Mouse (Mus musculus): ENCODE data around the gene Rnf150. TPM values are rescaled to one million over a fixed set of nuclear protein-coding genes. Genes with fewer than 3 reads are reported as not detected.
"Not testable (repeated sequence)": the region's sequence is repeated elsewhere in the genome, so short reads cannot be mapped to it uniquely, and the experiment has no call there.

The Rnf150 gene
- total RNA-seq, 2 experiments from 2014 or later = 4.6 TPM; not detected in 1

DNA sequence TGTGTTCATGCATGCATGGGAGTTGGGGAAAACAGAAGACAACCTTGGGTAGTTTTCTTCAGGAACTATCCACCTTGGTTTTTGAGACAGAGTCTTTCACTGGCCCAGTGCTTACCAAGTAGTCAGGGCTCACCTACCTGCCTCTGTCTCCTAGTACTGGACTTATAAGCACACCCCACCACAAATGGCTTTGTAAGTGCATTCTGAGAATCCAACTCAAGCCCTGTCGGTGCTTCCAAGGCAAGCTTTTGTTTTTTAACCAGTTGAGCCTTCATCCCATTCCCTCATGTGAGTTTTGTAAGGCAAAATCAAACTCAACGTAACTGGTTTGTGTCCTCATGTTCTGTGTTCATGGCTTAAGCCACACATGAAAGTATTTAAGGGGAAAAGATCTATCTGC lies 196.9 kb downstream of the Rnf150 start:
- ATAC-seq (replicated peaks; ENCODE audit: low FRiP score, poor library complexity, severe bottlenecking) = no peak

- ATAC-seq (replicated peaks; ENCODE audit: low FRiP score, poor library complexity, severe bottlenecking) = no peak
These were observed 198.1 kb downstream of the Rnf150 start for GRCm38 (mm10) chr8:83061257-83061656.

DNA sequence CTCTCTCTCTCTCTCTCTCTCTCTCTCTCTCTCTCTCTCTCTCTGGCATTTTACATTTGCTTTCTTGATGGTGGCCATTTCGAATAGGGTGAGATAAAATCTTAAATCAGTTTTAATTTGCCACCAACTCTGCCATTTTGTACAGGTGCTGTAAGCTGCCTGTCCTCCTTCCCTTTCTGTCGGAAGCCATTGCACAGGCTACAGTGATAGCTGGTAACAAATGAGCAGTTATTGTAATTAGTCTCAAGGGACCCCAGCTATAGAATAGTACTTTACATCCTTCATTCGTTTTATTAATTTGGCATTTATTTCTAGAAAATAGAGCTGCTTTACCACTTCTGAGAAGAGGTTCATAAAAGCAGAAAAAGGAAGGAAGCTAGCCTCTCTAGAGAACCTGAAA lies 198.7 kb downstream of the Rnf150 start:
- ATAC-seq (replicated peaks; ENCODE audit: low FRiP score, poor library complexity, severe bottlenecking) = no peak

DNA sequence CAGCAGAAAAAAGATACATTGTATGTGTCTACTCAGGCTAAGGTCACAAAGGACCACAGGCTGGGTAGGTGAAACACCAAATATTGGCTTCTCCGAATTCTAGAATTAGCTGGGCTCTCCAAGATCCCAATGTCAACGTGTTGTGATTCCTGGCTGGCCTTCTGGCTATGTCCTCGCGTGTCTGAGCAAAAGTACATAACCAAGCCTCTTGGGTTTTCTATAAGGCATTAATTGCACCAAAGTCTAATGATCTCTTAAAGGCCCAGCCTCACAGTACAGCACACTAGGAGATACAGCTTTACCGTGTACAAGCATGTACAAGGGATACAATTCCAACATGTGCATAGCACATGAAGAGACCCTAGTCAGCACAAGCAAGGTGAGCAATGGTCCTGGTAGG lies 199.1 kb downstream of the Rnf150 start:
- ATAC-seq (replicated peaks; ENCODE audit: low FRiP score, poor library complexity, severe bottlenecking) = no peak

- ATAC-seq (replicated peaks; ENCODE audit: low FRiP score, poor library complexity, severe bottlenecking) = no peak
These were observed 200.9 kb downstream of the Rnf150 start for GRCm38 (mm10) chr8:83064096-83064495.

- no peak for ATAC-seq (replicated peaks; ENCODE audit: low FRiP score, poor library complexity, severe bottlenecking)
These were observed 202.9 kb downstream of the Rnf150 start for GRCm38 (mm10) chr8:83066076-83066475.

GRCm38 (mm10) chr8:83066846-83067245 lies 203.7 kb downstream of the Rnf150 start:
- no peak for ATAC-seq (replicated peaks; ENCODE audit: low FRiP score, poor library complexity, severe bottlenecking)

DNA sequence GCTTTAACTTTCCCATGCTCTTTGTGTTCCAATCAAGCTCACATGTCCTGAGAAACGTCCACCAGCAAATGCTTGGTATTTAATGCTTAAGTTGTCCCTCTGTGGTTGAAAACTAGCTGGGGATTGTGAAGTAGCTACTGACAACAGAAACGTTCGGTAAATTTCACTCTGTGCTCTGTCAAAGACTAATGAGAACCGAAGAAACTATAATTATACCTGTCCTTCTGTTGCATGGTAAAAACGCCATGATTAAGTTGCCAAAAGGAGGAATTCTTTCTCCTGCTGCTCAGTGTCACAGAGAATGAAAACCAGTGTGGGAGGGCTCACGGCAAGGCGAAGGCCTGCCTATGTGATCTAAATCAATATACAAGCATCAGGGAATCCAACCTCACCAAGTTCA lies 204.8 kb downstream of the Rnf150 start:
- ATAC-seq (replicated peaks; ENCODE audit: low FRiP score, poor library complexity, severe bottlenecking) = no peak

DNA sequence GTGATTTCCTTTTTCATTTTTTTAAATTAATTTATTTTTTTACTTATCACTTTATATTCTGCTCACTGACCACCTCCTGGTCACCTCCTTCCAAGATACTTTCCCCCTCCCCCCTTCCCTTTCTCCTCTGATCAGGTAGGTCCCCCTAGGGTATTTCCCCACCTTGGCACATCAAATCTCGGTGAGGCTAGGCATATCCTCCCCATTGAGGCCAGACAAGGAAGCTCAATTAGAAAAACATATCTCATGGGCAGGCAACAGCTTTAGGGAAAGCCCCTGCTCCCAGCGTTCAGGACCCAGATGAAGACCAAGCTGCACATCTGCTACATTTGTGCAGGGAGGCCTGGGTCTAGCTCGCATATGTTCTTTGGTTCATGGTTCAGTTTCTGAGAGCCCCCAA lies 211.1 kb downstream of the Rnf150 start:
- no peak for ATAC-seq (replicated peaks; ENCODE audit: low FRiP score, poor library complexity, severe bottlenecking)

DNA sequence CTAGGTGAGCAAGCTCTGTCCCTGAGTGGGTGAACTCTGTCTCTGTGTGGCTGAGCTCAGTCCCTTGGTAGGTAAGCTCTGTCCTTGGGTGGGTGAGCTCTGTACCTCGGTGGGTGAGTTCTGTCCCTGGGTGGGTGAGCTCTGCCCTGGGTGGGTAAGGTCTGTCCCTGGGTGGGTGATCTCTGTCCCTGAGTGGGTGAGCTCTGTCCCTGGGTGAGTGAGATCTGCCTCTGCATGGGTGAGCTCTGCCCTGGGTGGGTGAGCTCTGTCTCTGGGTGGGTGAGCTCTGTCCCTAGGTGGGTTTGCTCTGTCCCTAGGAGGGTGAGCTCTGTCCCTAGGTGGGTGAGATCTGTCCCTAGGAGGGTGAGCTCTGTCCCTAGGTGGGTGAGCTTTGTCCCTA lies 213.5 kb downstream of the Rnf150 start:
- ATAC-seq (replicated peaks; ENCODE audit: low FRiP score, poor library complexity, severe bottlenecking) = no peak

- no peak for ATAC-seq (replicated peaks; ENCODE audit: low FRiP score, poor library complexity, severe bottlenecking)
These were observed 214.2 kb downstream of the Rnf150 start for GRCm38 (mm10) chr8:83077329-83077728.

- ATAC-seq (replicated peaks; ENCODE audit: low FRiP score, poor library complexity, severe bottlenecking) = no peak
These were observed 215.8 kb downstream of the Rnf150 start for GRCm38 (mm10) chr8:83078701-83079533.

GRCm38 (mm10) chr8:83079534-83079844 lies 216.3 kb downstream of the Rnf150 start:
- ATAC-seq (replicated peaks; ENCODE audit: low FRiP score, poor library complexity, severe bottlenecking) = no peak

DNA sequence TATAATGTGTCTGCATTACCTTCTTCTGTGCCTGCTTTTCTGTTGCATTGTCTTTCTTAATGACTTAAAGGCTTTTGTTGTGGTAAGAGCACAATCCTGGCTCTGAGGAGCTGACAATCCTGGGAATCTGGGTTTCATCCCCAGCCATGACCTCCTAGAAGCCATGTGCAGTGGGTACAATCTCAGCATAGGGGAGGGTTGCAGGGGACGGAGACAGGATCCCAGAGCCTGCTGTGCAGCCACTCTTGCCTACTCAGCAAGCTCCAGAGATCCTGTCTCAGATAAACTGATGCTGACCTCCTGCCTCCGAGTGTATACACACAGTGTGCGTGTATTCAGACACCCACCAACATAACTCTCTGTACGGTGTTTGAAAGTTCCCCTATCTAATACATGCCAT lies 218.1 kb downstream of the Rnf150 start:
- no peak for ATAC-seq (replicated peaks; ENCODE audit: low FRiP score, poor library complexity, severe bottlenecking)

- not testable (repeated sequence) for ATAC-seq (replicated peaks; ENCODE audit: low FRiP score, poor library complexity, severe bottlenecking)
These were observed 218.7 kb downstream of the Rnf150 start for GRCm38 (mm10) chr8:83081806-83082205.

DNA sequence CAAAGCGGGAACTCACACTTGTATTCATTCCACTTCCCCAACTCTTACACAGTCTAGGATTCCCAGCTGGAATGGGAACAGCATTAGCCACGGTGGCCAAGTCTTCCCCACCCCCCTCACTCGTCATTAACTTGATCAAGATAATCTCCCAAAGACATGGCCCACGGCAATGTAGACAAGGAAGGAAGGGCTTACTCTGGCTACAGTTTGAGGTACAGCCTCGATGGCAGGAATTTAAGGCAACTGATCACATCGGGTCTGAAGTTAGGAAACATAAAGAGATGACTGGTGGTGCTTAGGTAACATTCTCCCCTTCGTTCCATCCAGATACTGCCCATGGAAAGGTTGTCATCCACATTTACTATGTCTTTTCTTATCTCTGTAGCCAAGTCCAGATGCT lies 219.1 kb downstream of the Rnf150 start:
- no peak for ATAC-seq (replicated peaks; ENCODE audit: low FRiP score, poor library complexity, severe bottlenecking)

- no peak for ATAC-seq (replicated peaks; ENCODE audit: low FRiP score, poor library complexity, severe bottlenecking)
These were observed 220.3 kb downstream of the Rnf150 start for GRCm38 (mm10) chr8:83083452-83083851.

GRCm38 (mm10) chr8:83085581-83085980 lies 222.4 kb downstream of the Rnf150 start:
- no peak for ATAC-seq (replicated peaks; ENCODE audit: low FRiP score, poor library complexity, severe bottlenecking)

DNA sequence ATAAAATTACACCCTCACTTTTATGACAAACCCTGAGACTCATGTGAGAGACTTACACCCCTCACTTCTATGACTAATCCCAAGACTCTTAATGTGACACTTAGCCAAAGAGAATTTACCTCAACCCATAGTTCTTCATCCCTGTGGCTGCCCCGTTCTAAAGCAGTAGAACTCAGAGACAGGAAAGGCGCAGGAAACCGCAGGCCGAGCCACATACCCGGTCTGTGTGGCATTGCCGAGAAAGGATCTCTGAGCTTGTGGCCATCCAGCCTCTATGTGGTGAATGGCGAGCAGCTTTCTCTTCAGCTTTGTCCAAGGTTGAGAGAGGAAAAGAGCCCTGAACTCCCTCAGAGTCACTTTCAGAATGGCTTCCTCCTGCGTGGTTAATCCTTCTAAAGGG lies 223.5 kb downstream of the Rnf150 start:
- ATAC-seq (replicated peaks; ENCODE audit: low FRiP score, poor library complexity, severe bottlenecking) = no peak

GRCm38 (mm10) chr8:83087604-83088003 lies 224.4 kb downstream of the Rnf150 start:
- no peak for ATAC-seq (replicated peaks; ENCODE audit: low FRiP score, poor library complexity, severe bottlenecking)

DNA sequence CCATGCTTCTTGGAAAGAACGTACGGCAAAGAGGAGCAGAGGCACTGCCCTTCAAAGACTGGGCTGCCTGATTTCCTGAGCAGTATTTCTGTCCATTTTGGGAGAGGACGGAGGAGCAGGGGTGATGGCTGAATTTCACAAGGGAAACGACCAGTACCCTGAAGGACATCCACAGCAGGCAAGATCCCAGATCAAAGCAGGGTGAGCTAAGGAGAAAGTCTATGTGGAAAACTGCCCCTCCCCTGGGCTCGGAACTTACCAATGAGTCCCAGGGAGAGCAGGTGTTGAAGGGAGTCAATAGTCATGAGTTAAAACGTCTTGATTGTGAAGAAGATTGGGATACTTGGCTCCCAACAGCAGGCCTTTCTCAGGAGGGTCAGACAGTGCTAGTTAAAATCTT lies 225.0 kb downstream of the Rnf150 start:
- ATAC-seq (replicated peaks; ENCODE audit: low FRiP score, poor library complexity, severe bottlenecking) = no peak

DNA sequence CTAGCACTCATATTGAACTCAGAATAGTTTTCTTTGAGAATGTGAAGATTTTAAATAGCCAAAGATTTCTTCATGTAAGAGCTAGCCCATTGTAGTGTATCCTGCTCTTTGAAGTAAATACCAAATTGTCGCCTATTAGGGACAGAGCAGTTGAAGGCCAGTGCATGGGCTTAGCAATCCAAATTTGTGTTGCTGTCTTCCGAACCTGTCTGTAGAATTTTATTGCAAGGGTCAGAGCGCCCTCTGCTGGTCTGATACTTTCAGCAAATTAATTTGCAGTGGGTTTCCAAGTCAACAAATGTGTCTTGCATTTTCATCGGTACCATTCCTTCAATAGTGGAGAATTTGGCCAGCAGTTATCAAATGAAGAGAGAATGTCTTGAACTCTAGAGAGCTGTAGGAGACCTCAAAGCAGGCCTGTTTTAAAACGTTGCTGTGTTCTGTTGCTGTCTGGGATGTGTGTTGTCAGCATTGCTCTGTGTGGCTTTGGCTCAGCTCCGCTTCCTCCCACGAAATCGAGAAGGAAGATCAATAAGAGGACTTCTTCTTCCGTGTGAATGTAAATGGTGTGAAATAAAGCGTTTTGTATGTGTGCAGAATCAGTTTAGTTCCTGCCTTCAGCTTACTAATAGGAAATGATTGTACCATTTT lies 226.3 kb downstream of the Rnf150 start:
- ATAC-seq (replicated peaks; ENCODE audit: low FRiP score, poor library complexity, severe bottlenecking) = no peak
